Mouse (Mus musculus): ENCODE data around the gene Gm13212. TPM values are rescaled to one million over a fixed set of nuclear protein-coding genes. Genes with fewer than 3 reads are reported as not detected.
A peak's percentile ranks its signal among the peaks of the same experiment; 100 is the strongest.
"Not testable (repeated sequence)": the region's sequence is repeated elsewhere in the genome, so short reads cannot be mapped to it uniquely, and the experiment has no call there.

Gm13212 gene
- polyA plus RNA-seq (2015; fragmentation: Nextera tagmentation; extraction: Ambion mirVana) = 3.7 and 5.0 TPM in 2 replicates

DNA sequence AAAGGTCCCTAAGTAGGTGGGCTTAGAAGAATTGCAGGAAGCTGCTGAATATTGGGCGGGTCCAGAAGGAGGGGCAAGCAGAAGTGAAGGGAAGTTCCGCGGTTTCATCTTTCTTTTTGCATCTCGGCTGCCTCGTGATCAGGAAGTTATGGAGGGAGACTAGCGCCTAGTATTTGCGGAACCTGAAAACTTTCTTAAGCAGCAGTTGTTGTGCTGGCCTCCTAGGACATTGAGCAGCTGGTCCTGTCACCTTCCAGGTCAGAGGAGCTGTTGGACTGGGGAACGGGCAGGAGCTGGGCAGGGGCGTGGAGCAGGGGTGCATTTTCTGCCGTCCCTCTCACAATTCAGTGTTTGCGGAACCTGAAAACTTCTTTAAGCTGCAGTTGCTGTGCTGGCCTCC is at the start of gene Gm13212:
Gene Gm13212, plus strand, starts transcription at position 89 of the 400 bp plus-strand sequence.
- H3K9me3 ChIP-seq (replicated peaks; ENCODE audit: control insufficient read depth, low read length); H3K27me3 ChIP-seq (ENCODE audit: control insufficient read depth, insufficient read depth, low read length); H3K36me3 ChIP-seq (ENCODE audit: control insufficient read depth, insufficient read depth); H3K27ac ChIP-seq (ENCODE audit: low read length); H3K4me1 ChIP-seq (ENCODE audit: control insufficient read depth, insufficient read depth, low read length): not testable (repeated sequence)
- peak within 1 kb of the TSS; percentile 48 for H3K4me3 ChIP-seq (ENCODE audit: low read length)
- peak; percentile 58 for ATAC-seq (replicated peaks; ENCODE audit: extremely low read depth, insufficient read depth, low FRiP score)
- WGBS = 16% methylated on average over 11 of the region's 11 CpGs
- H3K4me2 ChIP-seq (ENCODE audit: low read depth, low read length) = peak within 1 kb of the TSS; percentile 49
- H3K9ac ChIP-seq (ENCODE audit: low read length) = 0 out of 2 replicates have a peak within 1 kb of the TSS, but pooled peaks have one; percentile 26

DNA sequence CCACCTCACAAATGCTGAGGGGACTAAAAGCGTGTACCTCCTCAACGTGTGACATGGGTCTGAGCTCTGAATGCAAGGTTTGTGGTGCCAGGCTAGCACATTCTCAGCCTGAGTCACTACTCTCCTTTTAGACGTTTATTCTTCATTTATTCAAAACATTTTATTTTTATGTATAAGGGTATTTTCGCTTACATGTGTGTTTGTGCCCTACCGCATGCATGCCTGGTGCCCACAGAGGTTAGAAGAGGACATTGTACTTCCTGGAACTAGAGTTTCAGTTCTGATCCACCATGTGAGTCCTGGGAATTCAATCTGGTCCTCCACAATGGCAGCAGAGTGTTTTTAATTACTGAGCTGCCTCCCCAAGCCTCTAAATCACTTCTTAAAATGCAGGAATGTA is 41.1 kb upstream of the Gm13212 start:
- ATAC-seq (replicated peaks; ENCODE audit: extremely low read depth, insufficient read depth, low FRiP score); H3K4me1 ChIP-seq (ENCODE audit: control insufficient read depth, insufficient read depth, low read length); H3K36me3 ChIP-seq (ENCODE audit: control insufficient read depth, insufficient read depth); H3K4me2 ChIP-seq (ENCODE audit: low read depth, low read length); H3K4me3 ChIP-seq (ENCODE audit: low read length); H3K27me3 ChIP-seq (ENCODE audit: control insufficient read depth, insufficient read depth, low read length); H3K9ac ChIP-seq (ENCODE audit: low read length); H3K27ac ChIP-seq (ENCODE audit: low read length): not testable (repeated sequence)
- WGBS = 73% methylated on average over 5 of the region's 5 CpGs
- peaks cover 17% of the 10 kb centered on the region for H3K9me3 ChIP-seq (replicated peaks; ENCODE audit: control insufficient read depth, low read length)

DNA sequence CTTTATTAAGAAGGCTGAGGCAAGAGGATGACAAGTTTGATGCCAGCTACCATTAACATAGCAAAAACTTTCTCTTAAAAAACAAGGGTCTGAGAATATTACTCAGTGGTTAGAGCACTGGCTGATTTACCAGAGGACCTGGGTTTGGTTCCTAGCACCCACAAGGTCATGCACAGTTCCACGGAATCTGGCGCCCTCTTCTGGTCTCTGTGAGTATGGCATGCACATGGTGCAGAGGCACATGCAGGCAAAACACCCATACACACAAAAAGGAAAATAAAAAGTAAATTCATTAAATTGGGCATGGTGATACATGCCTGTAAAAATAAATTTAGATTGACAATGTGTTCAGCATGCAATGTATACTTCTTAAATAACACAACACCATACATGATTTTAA is 39.9 kb upstream of the Gm13212 start:
- not testable (repeated sequence) for H3K9ac ChIP-seq (ENCODE audit: low read length); H3K4me1 ChIP-seq (ENCODE audit: control insufficient read depth, insufficient read depth, low read length); H3K4me3 ChIP-seq (ENCODE audit: low read length); H3K27ac ChIP-seq (ENCODE audit: low read length); ATAC-seq (replicated peaks; ENCODE audit: extremely low read depth, insufficient read depth, low FRiP score); H3K27me3 ChIP-seq (ENCODE audit: control insufficient read depth, insufficient read depth, low read length); H3K36me3 ChIP-seq (ENCODE audit: control insufficient read depth, insufficient read depth); H3K4me2 ChIP-seq (ENCODE audit: low read depth, low read length)
- WGBS = 21% methylated on average over 2 of the region's 2 CpGs
- H3K9me3 ChIP-seq (replicated peaks; ENCODE audit: control insufficient read depth, low read length) = peaks cover 17% of the 10 kb centered on the region

DNA sequence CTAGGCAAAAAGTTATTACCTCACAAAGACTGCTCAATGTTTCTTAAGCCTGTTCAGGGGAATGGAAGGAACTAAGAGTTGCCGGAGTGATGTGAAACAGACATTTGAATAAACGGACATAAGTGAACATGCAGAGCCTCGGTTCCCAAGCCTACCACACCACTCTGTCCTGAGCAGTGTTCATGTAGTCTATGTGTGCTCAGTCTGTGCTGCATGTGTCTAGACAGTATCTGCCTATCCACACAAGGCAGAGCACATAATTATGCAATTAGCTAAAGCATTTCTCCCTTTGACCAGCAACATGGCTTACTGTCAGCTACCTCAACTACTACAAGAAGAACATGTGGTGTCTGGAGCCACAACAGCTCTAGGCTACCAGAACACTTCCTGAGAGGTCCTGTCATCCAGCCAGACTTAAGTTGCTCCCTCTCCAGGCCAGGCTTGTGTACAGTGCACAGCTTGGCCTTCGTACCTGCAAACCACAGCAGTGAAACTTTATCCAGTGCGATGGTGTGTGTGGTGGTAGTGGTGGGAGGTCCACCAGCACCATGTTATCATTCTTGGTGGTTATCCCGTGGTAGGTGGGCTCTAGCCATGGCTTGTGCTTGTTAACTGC is 39.1 kb upstream of the Gm13212 start:
- not testable (repeated sequence) for H3K27me3 ChIP-seq (ENCODE audit: control insufficient read depth, insufficient read depth, low read length); H3K4me3 ChIP-seq (ENCODE audit: low read length); H3K36me3 ChIP-seq (ENCODE audit: control insufficient read depth, insufficient read depth); H3K4me1 ChIP-seq (ENCODE audit: control insufficient read depth, insufficient read depth, low read length); H3K4me2 ChIP-seq (ENCODE audit: low read depth, low read length); ATAC-seq (replicated peaks; ENCODE audit: extremely low read depth, insufficient read depth, low FRiP score); H3K9ac ChIP-seq (ENCODE audit: low read length); H3K27ac ChIP-seq (ENCODE audit: low read length)
- 67% methylated on average over 6 of the region's 6 CpGs for WGBS
- H3K9me3 ChIP-seq (replicated peaks; ENCODE audit: control insufficient read depth, low read length) = peaks cover 20% of the 10 kb centered on the region

DNA sequence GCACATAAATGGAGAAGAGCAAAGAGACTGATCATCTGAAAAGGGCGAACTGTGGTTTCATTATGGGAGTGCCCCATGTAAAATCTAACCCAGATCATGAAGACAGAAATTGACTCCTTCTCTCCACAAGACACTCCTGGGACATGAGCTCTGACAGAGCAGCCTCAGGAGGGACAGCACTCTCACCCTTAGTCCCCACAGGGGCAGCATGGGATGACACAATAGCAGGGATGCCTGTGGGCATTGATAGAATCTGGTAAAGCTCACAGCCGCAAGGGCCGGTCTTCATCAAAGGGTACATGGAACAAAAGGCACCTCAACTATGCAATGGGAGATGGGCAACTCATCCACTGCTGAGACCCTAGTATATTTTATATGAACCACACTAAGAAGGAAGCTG is 38.5 kb upstream of the Gm13212 start:
- not testable (repeated sequence) for H3K4me2 ChIP-seq (ENCODE audit: low read depth, low read length); ATAC-seq (replicated peaks; ENCODE audit: extremely low read depth, insufficient read depth, low FRiP score)
- WGBS = 84% methylated on average over 3 of the region's 3 CpGs

DNA sequence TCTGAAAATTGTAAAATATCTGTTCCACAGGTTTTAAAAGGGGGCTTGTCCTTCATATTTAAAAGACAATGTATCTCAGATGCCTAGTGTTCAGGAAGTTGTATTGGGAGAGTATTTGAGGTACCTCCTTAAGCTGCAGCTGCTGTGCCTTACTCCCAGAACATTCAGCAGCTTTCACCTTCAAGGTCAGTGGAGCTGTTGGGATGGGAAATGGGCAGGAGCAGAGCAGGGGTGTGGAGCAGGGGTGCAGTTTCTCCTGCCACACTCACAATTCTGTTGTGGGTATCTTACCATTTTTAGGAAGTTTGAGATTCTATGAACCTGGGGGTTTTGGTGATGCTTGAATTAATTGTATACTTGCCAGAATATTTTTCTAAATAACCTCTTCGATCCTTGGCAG is 28.3 kb upstream of the Gm13212 start:
- H3K27ac ChIP-seq (ENCODE audit: low read length) = no peak overlapping the region
- WGBS = 48% methylated on average over 1 of the region's 1 CpGs
- H3K4me3 ChIP-seq (ENCODE audit: low read length) = no peak overlapping the region
- no peak for ATAC-seq (replicated peaks; ENCODE audit: extremely low read depth, insufficient read depth, low FRiP score)
- no peaks in the 10 kb centered on the region for H3K36me3 ChIP-seq (ENCODE audit: control insufficient read depth, insufficient read depth)
- H3K4me1 ChIP-seq (ENCODE audit: control insufficient read depth, insufficient read depth, low read length) = no peaks in the 10 kb centered on the region
- no peaks in the 10 kb centered on the region for H3K27me3 ChIP-seq (ENCODE audit: control insufficient read depth, insufficient read depth, low read length)
- no peak overlapping the region for H3K4me2 ChIP-seq (ENCODE audit: low read depth, low read length)
- H3K9me3 ChIP-seq (replicated peaks; ENCODE audit: control insufficient read depth, low read length) = peaks cover 22% of the 10 kb centered on the region
- H3K9ac ChIP-seq (ENCODE audit: low read length) = no peak overlapping the region

More for the DNA sequence above, 38.5 kb upstream of the Gm13212 start:
- H3K4me3 ChIP-seq (ENCODE audit: low read length); H3K4me1 ChIP-seq (ENCODE audit: control insufficient read depth, insufficient read depth, low read length); H3K27ac ChIP-seq (ENCODE audit: low read length); H3K9ac ChIP-seq (ENCODE audit: low read length); H3K27me3 ChIP-seq (ENCODE audit: control insufficient read depth, insufficient read depth, low read length); H3K36me3 ChIP-seq (ENCODE audit: control insufficient read depth, insufficient read depth): not testable (repeated sequence)
- H3K9me3 ChIP-seq (replicated peaks; ENCODE audit: control insufficient read depth, low read length) = peaks cover 20% of the 10 kb centered on the region

DNA sequence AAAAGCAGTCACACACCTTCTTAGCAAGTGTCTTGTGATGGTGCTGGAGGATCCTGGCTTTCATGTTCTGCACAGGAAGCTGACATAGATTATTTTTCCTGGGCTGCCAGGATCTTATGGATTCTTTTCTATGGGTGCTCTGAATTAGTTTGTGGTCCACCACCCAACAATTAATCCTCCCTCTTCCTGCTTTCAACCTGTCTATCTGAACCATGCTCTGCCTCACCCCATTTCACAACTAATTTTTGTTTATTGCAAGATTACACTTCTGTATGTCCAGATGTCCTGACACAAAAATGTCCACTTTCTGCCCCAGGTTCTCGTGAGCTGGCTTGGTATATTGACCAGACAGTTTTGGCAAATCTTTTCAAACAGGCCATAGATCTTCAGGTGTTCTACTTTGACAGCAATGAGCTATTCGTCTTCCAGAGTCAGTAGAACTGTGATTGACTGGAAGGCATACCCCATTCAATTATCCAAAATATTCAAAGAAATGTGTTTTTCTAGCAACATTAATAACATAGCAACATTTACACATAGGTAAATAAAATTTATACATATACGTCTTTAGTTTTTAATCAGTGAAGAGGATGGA is 25.4 kb upstream of the Gm13212 start:
- no peaks in the 10 kb centered on the region for H3K4me1 ChIP-seq (ENCODE audit: control insufficient read depth, insufficient read depth, low read length)
- no peak overlapping the region for H3K9ac ChIP-seq (ENCODE audit: low read length)
- no peaks in the 10 kb centered on the region for H3K27me3 ChIP-seq (ENCODE audit: control insufficient read depth, insufficient read depth, low read length)
- no peak overlapping the region for H3K4me2 ChIP-seq (ENCODE audit: low read depth, low read length)
- H3K36me3 ChIP-seq (ENCODE audit: control insufficient read depth, insufficient read depth) = no peaks in the 10 kb centered on the region
- no peak for ATAC-seq (replicated peaks; ENCODE audit: extremely low read depth, insufficient read depth, low FRiP score)
- peaks cover 21% of the 10 kb centered on the region for H3K9me3 ChIP-seq (replicated peaks; ENCODE audit: control insufficient read depth, low read length)
- no peak overlapping the region for H3K27ac ChIP-seq (ENCODE audit: low read length)
- H3K4me3 ChIP-seq (ENCODE audit: low read length) = no peak overlapping the region
- 30% methylated on average over 3 of the region's 3 CpGs for WGBS

DNA sequence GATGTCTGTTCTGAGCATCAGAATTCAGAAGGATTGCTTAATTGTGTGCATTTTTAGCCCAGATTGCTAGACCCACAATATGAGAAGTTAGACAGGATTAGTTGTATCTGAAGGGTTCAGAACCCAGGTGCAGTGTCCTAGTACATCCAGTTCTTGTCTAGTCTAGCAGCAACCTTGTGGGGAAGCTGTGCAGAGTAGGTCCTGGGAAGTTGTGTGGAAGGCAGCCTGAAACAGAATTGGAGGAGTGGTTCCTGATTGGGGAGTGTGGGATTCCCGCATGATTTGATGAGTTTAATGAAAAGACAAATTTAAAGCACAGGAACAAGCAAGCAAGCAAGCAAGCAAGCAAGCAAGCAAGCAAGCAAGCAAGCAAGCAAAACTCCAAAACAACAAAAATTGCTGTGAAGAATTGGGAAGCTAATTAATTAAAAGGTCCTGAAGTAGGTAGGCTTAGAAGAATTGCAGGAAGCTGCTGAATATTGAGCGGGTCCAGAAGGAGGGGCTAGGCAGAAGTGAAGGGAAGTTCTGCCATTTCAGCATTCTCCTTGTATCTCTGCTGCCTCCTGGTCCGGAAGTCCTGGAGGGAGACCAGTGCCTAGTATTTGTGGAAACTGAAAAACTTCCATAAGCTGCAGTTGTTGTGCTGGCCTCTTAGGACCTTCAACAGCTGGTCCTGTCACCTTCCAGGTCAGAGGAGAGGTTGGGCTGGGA is 20.7 kb upstream of the Gm13212 start:
- H3K27me3 ChIP-seq (ENCODE audit: control insufficient read depth, insufficient read depth, low read length) = no peaks in the 10 kb centered on the region
- no peak overlapping the region for H3K27ac ChIP-seq (ENCODE audit: low read length)
- H3K36me3 ChIP-seq (ENCODE audit: control insufficient read depth, insufficient read depth) = no peaks in the 10 kb centered on the region
- no peak overlapping the region for H3K4me3 ChIP-seq (ENCODE audit: low read length)
- WGBS = 56% methylated on average over 3 of the region's 3 CpGs
- no peak for ATAC-seq (replicated peaks; ENCODE audit: extremely low read depth, insufficient read depth, low FRiP score)
- peaks cover 18% of the 10 kb centered on the region for H3K9me3 ChIP-seq (replicated peaks; ENCODE audit: control insufficient read depth, low read length)
- no peaks in the 10 kb centered on the region for H3K4me1 ChIP-seq (ENCODE audit: control insufficient read depth, insufficient read depth, low read length)
- no peak overlapping the region for H3K9ac ChIP-seq (ENCODE audit: low read length)
- no peak overlapping the region for H3K4me2 ChIP-seq (ENCODE audit: low read depth, low read length)

DNA sequence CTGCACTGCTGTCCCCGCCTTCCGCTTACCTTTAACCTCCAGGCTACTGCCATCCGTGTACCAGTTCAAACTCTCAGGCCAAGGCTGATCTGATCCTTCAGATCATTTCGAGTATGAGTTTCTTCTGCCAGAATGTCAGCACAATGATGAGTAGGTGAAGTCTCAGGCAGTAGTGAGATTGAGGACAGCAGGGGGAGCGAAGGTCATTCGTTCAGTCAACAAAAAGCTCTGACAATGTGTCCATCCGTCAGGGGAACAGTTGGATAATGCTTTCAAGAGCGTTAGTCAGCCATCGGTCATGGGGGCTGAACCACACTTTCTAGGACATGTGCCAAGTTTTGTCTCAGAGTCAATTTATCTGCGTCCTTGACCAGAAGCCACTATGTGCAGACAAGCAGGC is 14.5 kb upstream of the Gm13212 start:
- H3K4me3 ChIP-seq (ENCODE audit: low read length); H3K9ac ChIP-seq (ENCODE audit: low read length); H3K4me1 ChIP-seq (ENCODE audit: control insufficient read depth, insufficient read depth, low read length); H3K4me2 ChIP-seq (ENCODE audit: low read depth, low read length); ATAC-seq (replicated peaks; ENCODE audit: extremely low read depth, insufficient read depth, low FRiP score); H3K27ac ChIP-seq (ENCODE audit: low read length); H3K27me3 ChIP-seq (ENCODE audit: control insufficient read depth, insufficient read depth, low read length); H3K36me3 ChIP-seq (ENCODE audit: control insufficient read depth, insufficient read depth): not testable (repeated sequence)
- peaks cover 11% of the 10 kb centered on the region for H3K9me3 ChIP-seq (replicated peaks; ENCODE audit: control insufficient read depth, low read length)
- 71% methylated on average over 5 of the region's 10 CpGs for WGBS

Measured in heart, embryonic 16.5 days (tissue).